ENCODE assay signal across 22 mouse cellular contexts in genomic region chr9:120896502-120896901, GRCm38 (mm10). TPM values are rescaled to one million over a fixed set of nuclear protein-coding genes. Genes with fewer than 3 reads are reported as not detected.
DNase-seq lines count a peak whose midpoint lies in the region; ATAC-seq and TF ChIP-seq lines count a peak whose summit lies in the region.
"Had no signal": no experiment of that assay in that cellular context is flagged by ENCODE, and none has a peak within 500 bp of the region (broad histone marks: within the 10 kb centered on the region; RNA-seq: fewer than 3 reads in every experiment).

No protein-coding gene starts in this region.

- H3K36me3 ChIP-seq in intestine, embryonic 16.5 days (ENCODE audit: control insufficient read depth, insufficient read depth, low read length), result no peaks in the 10 kb centered on the region
- no peaks in the 10 kb centered on the region for H3K36me3 ChIP-seq in intestine, embryonic 15.5 days
- H3K36me3 ChIP-seq in lung, postnatal 0 days (ENCODE audit: insufficient read depth, low read length), result no peaks in the 10 kb centered on the region
- H3K36me3 ChIP-seq in small intestine, adult 2 months (ENCODE audit: control insufficient read depth, insufficient read depth, low read length), result no peaks in the 10 kb centered on the region
- H3K36me3 ChIP-seq: embryonic facial prominence, embryonic 13.5 days; embryonic facial prominence, embryonic 15.5 days; forebrain, embryonic 10.5 days; forebrain, embryonic 12.5 days had no signal

- WGBS in intestine, embryonic 16.5 days, result 64% methylated on average over 5 of the region's 5 CpGs
- WGBS in intestine, embryonic 15.5 days, result 63% methylated on average over 5 of the region's 5 CpGs
- 57% methylated on average over 5 of the region's 5 CpGs for WGBS in lung, postnatal 0 days
- 55% methylated on average over 5 of the region's 5 CpGs for WGBS in small intestine, adult 2 months

- H3K9ac ChIP-seq in intestine, embryonic 16.5 days (ENCODE audit: low read depth, low read length), result no peak overlapping the region
- no peak overlapping the region for H3K9ac ChIP-seq in intestine, embryonic 15.5 days
- H3K9ac ChIP-seq in lung, postnatal 0 days (replicated peaks; ENCODE audit: low read depth), result no peak overlapping the region
- H3K9ac ChIP-seq: embryonic facial prominence, embryonic 13.5 days; embryonic facial prominence, embryonic 15.5 days; forebrain, embryonic 12.5 days had no signal

- H3K27ac ChIP-seq in intestine, embryonic 16.5 days (ENCODE audit: low read length), result peak overlapping the region; percentile 31; the same call in 1 of the 2 replicates
- no peak overlapping the region for H3K27ac ChIP-seq in intestine, embryonic 15.5 days
- no peak overlapping the region for H3K27ac ChIP-seq in lung, postnatal 0 days (ENCODE audit: low read length)
- peak overlapping the region; percentile 44 for H3K27ac ChIP-seq in small intestine, adult 2 months (ENCODE audit: insufficient read depth, low read depth, low read length)
- H3K27ac ChIP-seq: embryonic facial prominence, embryonic 13.5 days; embryonic facial prominence, embryonic 15.5 days; forebrain, embryonic 10.5 days; forebrain, embryonic 12.5 days had no signal

- TF ChIP-seq POLR2A in small intestine, adult 2 months (IDR thresholded peaks at IDR 0.05; ENCODE audit: low read depth, low read length), result no peak

- H3K9me3 ChIP-seq in intestine, embryonic 16.5 days (ENCODE audit: control insufficient read depth, low read length), result no peaks in the 10 kb centered on the region
- no peaks in the 10 kb centered on the region for H3K9me3 ChIP-seq in intestine, embryonic 15.5 days
- no peaks in the 10 kb centered on the region for H3K9me3 ChIP-seq in lung, postnatal 0 days (ENCODE audit: low read length)
- H3K9me3 ChIP-seq: embryonic facial prominence, embryonic 13.5 days; embryonic facial prominence, embryonic 15.5 days; forebrain, embryonic 10.5 days; forebrain, embryonic 12.5 days had no signal

- H3K27me3 ChIP-seq in intestine, embryonic 16.5 days (replicated peaks; ENCODE audit: control insufficient read depth, insufficient read depth, low read length), result no peaks in the 10 kb centered on the region
- no peaks in the 10 kb centered on the region for H3K27me3 ChIP-seq in intestine, embryonic 15.5 days (replicated peaks)
- H3K27me3 ChIP-seq in lung, postnatal 0 days (replicated peaks; ENCODE audit: insufficient read depth, low read length), result no peaks in the 10 kb centered on the region
- no peaks in the 10 kb centered on the region for H3K27me3 ChIP-seq in small intestine, adult 2 months (ENCODE audit: control insufficient read depth, insufficient read depth, low read length)
- H3K27me3 ChIP-seq: embryonic facial prominence, embryonic 13.5 days; embryonic facial prominence, embryonic 15.5 days; forebrain, embryonic 12.5 days had no signal

- no peak for TF ChIP-seq CTCF in lung, postnatal 0 days (IDR thresholded peaks at IDR 0.05)
- TF ChIP-seq CTCF in small intestine, adult 2 months (IDR thresholded peaks at IDR 0.05; ENCODE audit: extremely low read depth, insufficient read length, insufficient replicate concordance, low read depth, low read length), result no peak

- peak; percentile 78 for TF ChIP-seq EP300 in lung, postnatal 0 days (IDR thresholded peaks at IDR 0.05)

- DNase-seq in lung, postnatal 0 days (ENCODE audit: low spot score), result peak; percentile 43
- no peak for DNase-seq in lung, postnatal 25 days (ENCODE audit: low spot score)
- no peak for DNase-seq in heart, postnatal 14 days
- DNase-seq: adrenal gland, adult 2 months; adrenal gland, postnatal 10 days; adrenal gland, postnatal 25 days; cerebellum, adult 11 months; cerebellum, adult 18-20 months; cerebellum, adult 8-10 months; cerebellum, adult 9-11 months; cerebellum, postnatal 14 days; cerebellum, postnatal 36 days; embryo, embryonic 11 days had no signal

- intact Hi-C loops in heart, postnatal 14 days (cut with DNase I), result no loop called here

- H3K4me2 ChIP-seq in intestine, embryonic 16.5 days (ENCODE audit: low read depth, low read length), result no peak overlapping the region
- H3K4me2 ChIP-seq in intestine, embryonic 15.5 days (replicated peaks), result no peak overlapping the region
- no peak overlapping the region for H3K4me2 ChIP-seq in lung, postnatal 0 days (replicated peaks; ENCODE audit: low read depth, low read length)
- H3K4me2 ChIP-seq: embryonic facial prominence, embryonic 13.5 days; embryonic facial prominence, embryonic 15.5 days; forebrain, embryonic 12.5 days had no signal

- no peak for ATAC-seq in intestine, embryonic 16.5 days
- no peak for ATAC-seq in intestine, embryonic 15.5 days
- peak; percentile 63 for ATAC-seq in lung, postnatal 0 days
- ATAC-seq: forebrain, embryonic 14.5 days had no signal

- peaks cover 14% of the 10 kb centered on the region for H3K4me1 ChIP-seq in intestine, embryonic 16.5 days (ENCODE audit: control insufficient read depth, insufficient read depth, low read length)
- H3K4me1 ChIP-seq in intestine, embryonic 15.5 days (replicated peaks), result peaks cover 17% of the 10 kb centered on the region
- H3K4me1 ChIP-seq in lung, postnatal 0 days (ENCODE audit: insufficient read depth, low read depth, low read length), result no peaks in the 10 kb centered on the region; the same call in 1 of the 2 replicates
- peaks cover 24% of the 10 kb centered on the region; the same call in 1 of the 2 replicates for H3K4me1 ChIP-seq in small intestine, adult 2 months (ENCODE audit: control insufficient read depth, insufficient read depth, insufficient read length, low read length)
- H3K4me1 ChIP-seq: embryonic facial prominence, embryonic 15.5 days; forebrain, embryonic 12.5 days had no signal

- H3K4me3 ChIP-seq in intestine, embryonic 16.5 days (ENCODE audit: low read length), result no peak overlapping the region
- no peak overlapping the region for H3K4me3 ChIP-seq in intestine, embryonic 15.5 days (replicated peaks)
- no peak overlapping the region for H3K4me3 ChIP-seq in lung, postnatal 0 days (ENCODE audit: low read depth, low read length)
- H3K4me3 ChIP-seq in small intestine, adult 2 months (ENCODE audit: low read depth, low read length), result no peak overlapping the region
- H3K4me3 ChIP-seq: embryonic facial prominence, embryonic 13.5 days; embryonic facial prominence, embryonic 15.5 days; erythroblast, embryonic 14.5 days; forebrain, embryonic 10.5 days; forebrain, embryonic 12.5 days had no signal

RNA-seq across cellular contexts. Expression of gene Ctnnb1, which starts 32.5 kb away (rescaled TPM):
- polyA plus RNA-seq in intestine, embryonic 16.5 days (2015; fragmentation: Nextera tagmentation; extraction: Ambion mirVana), result 448 and 454 TPM in 2 replicates
- 474 and 475 TPM in 2 replicates for polyA plus RNA-seq in intestine, embryonic 15.5 days (2015; fragmentation: Nextera tagmentation; extraction: Ambion mirVana)
- polyA plus RNA-seq in lung, postnatal 0 days (2015; fragmentation: Nextera tagmentation; extraction: Ambion mirVana), result 383 and 452 TPM in 2 replicates
- polyA plus RNA-seq in small intestine, adult 2 months (2012; rRNA removed), result 137 and 230 TPM in 2 replicates
- total RNA-seq in heart, postnatal 14 days (2021), result 100 to 1,000 TPM; 541 to 546 TPM

Comparison
In these comparisons a context has a peak if more than half of its experiments do, and no peak if none do; other contexts are left out.
1. H3K27ac ChIP-seq: peak in intestine, embryonic 16.5 days (single experiment) and small intestine, adult 2 months (single experiment); none in intestine, embryonic 15.5 days (single experiment) and lung, postnatal 0 days (single experiment).